Mouse (Mus musculus): ENCODE results near the gene Plxnd1. TPM values are rescaled to one million over a fixed set of nuclear protein-coding genes. Genes with fewer than 3 reads are reported as not detected.
A peak's percentile ranks its signal among the peaks of the same experiment; 100 is the strongest.

Plxnd1 gene
- polyA plus RNA-seq, 1 experiment from 2014 or later: 42.3 TPM

DNA sequence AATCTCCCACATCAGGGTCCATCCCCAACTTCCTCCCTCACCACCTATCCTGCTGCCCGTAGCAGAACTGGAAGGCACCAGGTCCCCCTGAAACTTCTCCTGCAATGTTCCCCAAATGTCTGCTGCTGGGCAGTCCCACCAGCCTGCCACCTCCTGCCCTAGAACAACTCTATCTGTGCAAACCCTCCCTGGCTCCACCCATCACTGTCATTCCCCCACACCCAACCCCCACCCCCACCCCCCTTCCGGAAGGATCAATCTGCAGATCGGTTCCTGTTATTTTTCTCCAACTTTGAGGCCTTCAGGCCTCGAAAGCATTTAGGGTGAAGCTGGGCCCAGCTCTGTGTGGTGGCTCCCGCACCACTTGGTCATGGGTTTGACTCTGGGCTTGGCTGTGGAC, 8.7 kb upstream of the Plxnd1 start:
- DNase-seq (ENCODE audit: low spot score) (no peak), ATAC-seq (replicated peaks; ENCODE audit: low FRiP score, low read depth) (no peak)
- H3K27me3 ChIP-seq (ENCODE audit: insufficient read depth, low read length): no peaks in the 10 kb centered on the region
- peaks cover 32% of the 10 kb centered on the region for H3K4me1 ChIP-seq (replicated peaks; ENCODE audit: insufficient read depth, low read length)
- peak overlapping the region; percentile 90 for H3K27ac ChIP-seq
- WGBS: 53% methylated on average over 5 of the region's 5 CpGs
- no peak overlapping the region for H3K4me3 ChIP-seq (replicated peaks; ENCODE audit: low read depth, low read length)
- no peaks in the 10 kb centered on the region for H3K9me3 ChIP-seq (replicated peaks; ENCODE audit: low read length)
- TF ChIP-seq CTCF (IDR thresholded peaks at IDR 0.05; ENCODE audit: low read depth): no peak
- no peak overlapping the region for H3K4me2 ChIP-seq (ENCODE audit: low read length)
- no peak overlapping the region for H3K9ac ChIP-seq (ENCODE audit: low read depth, low read length)
- H3K36me3 ChIP-seq (ENCODE audit: insufficient read depth, low read length): no peaks in the 10 kb centered on the region

DNA sequence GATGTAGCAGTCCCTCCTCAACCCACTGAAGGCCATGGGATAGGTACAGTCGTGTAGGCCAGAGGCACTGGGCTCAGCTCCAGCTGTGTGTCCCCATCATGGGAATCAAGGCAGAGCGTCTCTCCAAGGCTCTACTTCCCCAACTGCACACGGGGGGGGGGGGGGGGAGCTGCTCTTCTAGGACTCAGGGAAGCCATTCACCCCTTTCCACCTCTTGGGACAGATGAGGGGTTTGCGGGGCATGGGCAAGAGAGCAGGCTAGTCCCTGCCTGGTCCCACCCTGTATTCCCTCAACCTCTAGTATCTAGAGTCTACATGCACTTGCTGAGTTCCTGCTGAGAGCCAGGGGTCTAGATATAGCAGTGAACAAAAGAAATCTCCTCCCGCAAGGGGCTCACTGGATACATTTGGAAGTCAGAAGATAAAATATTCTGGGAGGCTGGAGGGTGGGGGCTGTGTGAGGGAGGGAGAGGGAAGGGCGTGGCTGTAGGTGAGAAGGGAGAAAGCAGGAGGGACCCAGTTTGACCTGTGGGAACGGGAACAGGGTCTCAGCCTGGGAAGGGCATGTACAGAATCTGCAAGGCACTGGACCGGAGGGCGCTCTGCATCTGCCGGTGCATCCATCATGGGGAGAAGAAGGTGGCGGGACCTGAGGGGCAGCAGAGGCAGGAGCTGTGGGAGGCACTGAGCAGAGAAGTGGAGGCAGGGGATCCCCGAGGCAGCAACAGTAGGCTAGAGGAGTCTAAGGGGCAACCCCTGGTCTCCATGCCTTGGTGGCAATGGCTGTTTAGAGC, 7.7 kb upstream of the Plxnd1 start:
- Histone ChIP-seq H3K27ac (no peak overlapping the region; the same call in 1 of the 2 replicates), H3K4me3 (replicated peaks; ENCODE audit: low read depth, low read length) (no peak overlapping the region), H3K36me3 (ENCODE audit: insufficient read depth, low read length) (no peaks in the 10 kb centered on the region), H3K27me3 (ENCODE audit: insufficient read depth, low read length) (no peaks in the 10 kb centered on the region), H3K9me3 (replicated peaks; ENCODE audit: low read length) (no peaks in the 10 kb centered on the region), H3K4me2 (ENCODE audit: low read length) (no peak overlapping the region), H3K9ac (ENCODE audit: low read depth, low read length) (no peak overlapping the region), H3K4me1 (replicated peaks; ENCODE audit: insufficient read depth, low read length) (peaks cover 37% of the 10 kb centered on the region)
- no peak for TF ChIP-seq CTCF (IDR thresholded peaks at IDR 0.05; ENCODE audit: low read depth)
- WGBS: 63% methylated on average over 12 of the region's 12 CpGs
- no peak for ATAC-seq (replicated peaks; ENCODE audit: low FRiP score, low read depth)
- DNase-seq (ENCODE audit: low spot score): no peak

- Histone ChIP-seq H3K4me1 (replicated peaks; ENCODE audit: insufficient read depth, low read length) (peaks cover 30% of the 10 kb centered on the region), H3K27me3 (ENCODE audit: insufficient read depth, low read length) (no peaks in the 10 kb centered on the region), H3K36me3 (ENCODE audit: insufficient read depth, low read length) (no peaks in the 10 kb centered on the region), H3K4me3 (replicated peaks; ENCODE audit: low read depth, low read length) (no peak overlapping the region), H3K27ac (no peak overlapping the region), H3K9ac (ENCODE audit: low read depth, low read length) (no peak overlapping the region), H3K9me3 (replicated peaks; ENCODE audit: low read length) (no peaks in the 10 kb centered on the region), H3K4me2 (ENCODE audit: low read length) (no peak overlapping the region)
- no peak for DNase-seq (ENCODE audit: low spot score)
- WGBS: 87% methylated on average over 5 of the region's 5 CpGs
- no peak for ATAC-seq (replicated peaks; ENCODE audit: low FRiP score, low read depth)
- no peak for TF ChIP-seq CTCF (IDR thresholded peaks at IDR 0.05; ENCODE audit: low read depth)
These were observed 6.0 kb upstream of the Plxnd1 start for GRCm38 (mm10) chr6:116000851-116001250.

GRCm38 (mm10) chr6:115999227-115999626, 4.4 kb upstream of the Plxnd1 start:
- Histone ChIP-seq H3K9me3 (replicated peaks; ENCODE audit: low read length) (no peaks in the 10 kb centered on the region), H3K4me1 (replicated peaks; ENCODE audit: insufficient read depth, low read length) (peaks cover 23% of the 10 kb centered on the region), H3K27me3 (ENCODE audit: insufficient read depth, low read length) (no peaks in the 10 kb centered on the region), H3K9ac (ENCODE audit: low read depth, low read length) (no peak overlapping the region), H3K36me3 (ENCODE audit: insufficient read depth, low read length) (no peaks in the 10 kb centered on the region), H3K4me2 (ENCODE audit: low read length) (no peak overlapping the region), H3K4me3 (replicated peaks; ENCODE audit: low read depth, low read length) (no peak overlapping the region), H3K27ac (no peak overlapping the region)
- DNase-seq (ENCODE audit: low spot score): no peak
- ATAC-seq (replicated peaks; ENCODE audit: low FRiP score, low read depth): no peak
- WGBS: 79% methylated on average over 2 of the region's 2 CpGs
- TF ChIP-seq CTCF (IDR thresholded peaks at IDR 0.05; ENCODE audit: low read depth): no peak

- Histone ChIP-seq H3K9me3 (replicated peaks; ENCODE audit: low read length) (no peaks in the 10 kb centered on the region), H3K27me3 (ENCODE audit: insufficient read depth, low read length) (no peaks in the 10 kb centered on the region), H3K4me3 (replicated peaks; ENCODE audit: low read depth, low read length) (no peak overlapping the region), H3K9ac (ENCODE audit: low read depth, low read length) (no peak overlapping the region), H3K4me1 (replicated peaks; ENCODE audit: insufficient read depth, low read length) (peaks cover 22% of the 10 kb centered on the region; the same call in 1 of the 2 replicates), H3K4me2 (ENCODE audit: low read length) (no peak overlapping the region), H3K27ac (peak overlapping the region; percentile 94), H3K36me3 (ENCODE audit: insufficient read depth, low read length) (no peaks in the 10 kb centered on the region)
- DNase-seq (ENCODE audit: low spot score) (no peak), ATAC-seq (replicated peaks; ENCODE audit: low FRiP score, low read depth) (no peak)
- 81% methylated on average over 7 of the region's 7 CpGs for WGBS
- no peak for TF ChIP-seq CTCF (IDR thresholded peaks at IDR 0.05; ENCODE audit: low read depth)
These were observed 4.0 kb upstream of the Plxnd1 start for GRCm38 (mm10) chr6:115998758-115999157.

DNA sequence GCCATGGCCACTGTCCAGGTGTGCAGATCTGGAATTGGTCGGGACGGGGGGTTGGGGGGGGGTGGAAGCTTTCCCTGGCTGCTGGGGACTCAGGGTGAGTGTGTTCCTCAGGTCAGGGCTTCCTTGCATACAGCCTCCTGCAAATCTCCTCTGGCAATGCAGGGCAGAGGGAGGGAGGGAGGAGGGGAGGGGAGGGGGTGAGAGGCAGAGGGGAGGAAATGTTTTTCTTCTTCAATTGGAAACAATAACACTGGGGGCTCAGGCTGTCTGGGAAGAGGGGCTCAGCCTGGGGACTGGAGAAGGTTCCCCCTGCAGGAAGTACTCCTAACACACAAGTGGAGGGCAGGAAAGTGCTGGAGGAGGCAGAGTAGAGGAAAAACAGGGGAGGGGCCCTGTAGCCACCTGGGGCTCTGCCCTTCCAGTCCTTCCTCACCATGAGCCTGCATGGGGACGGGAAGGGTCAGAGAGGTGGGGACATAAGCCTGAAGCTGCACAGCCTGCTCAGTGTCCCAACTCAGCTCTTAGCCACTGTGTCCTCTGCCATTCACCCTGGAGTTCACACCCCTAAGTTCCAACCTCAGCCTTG, 3.0 kb upstream of the Plxnd1 start:
- Histone ChIP-seq H3K9me3 (replicated peaks; ENCODE audit: low read length) (no peaks in the 10 kb centered on the region), H3K27ac (peak overlapping the region; percentile 94), H3K4me1 (replicated peaks; ENCODE audit: insufficient read depth, low read length) (peaks cover 20% of the 10 kb centered on the region; the same call in 1 of the 2 replicates), H3K36me3 (ENCODE audit: insufficient read depth, low read length) (no peaks in the 10 kb centered on the region), H3K4me3 (replicated peaks; ENCODE audit: low read depth, low read length) (no peak overlapping the region), H3K27me3 (ENCODE audit: insufficient read depth, low read length) (no peaks in the 10 kb centered on the region; the same call in 1 of the 2 replicates), H3K9ac (ENCODE audit: low read depth, low read length) (no peak overlapping the region), H3K4me2 (ENCODE audit: low read length) (no peak overlapping the region)
- TF ChIP-seq CTCF (IDR thresholded peaks at IDR 0.05; ENCODE audit: low read depth): peak; percentile 42; the same call in 1 of the 2 replicates
- DNase-seq (ENCODE audit: low spot score): no peak
- WGBS: 15% methylated on average over 3 of the region's 3 CpGs
- no peak for ATAC-seq (replicated peaks; ENCODE audit: low FRiP score, low read depth)

Measured in kidney, postnatal 0 days (tissue).